Mouse (Mus musculus): ENCODE results near the gene Ddo.

Ddo gene

DNA sequence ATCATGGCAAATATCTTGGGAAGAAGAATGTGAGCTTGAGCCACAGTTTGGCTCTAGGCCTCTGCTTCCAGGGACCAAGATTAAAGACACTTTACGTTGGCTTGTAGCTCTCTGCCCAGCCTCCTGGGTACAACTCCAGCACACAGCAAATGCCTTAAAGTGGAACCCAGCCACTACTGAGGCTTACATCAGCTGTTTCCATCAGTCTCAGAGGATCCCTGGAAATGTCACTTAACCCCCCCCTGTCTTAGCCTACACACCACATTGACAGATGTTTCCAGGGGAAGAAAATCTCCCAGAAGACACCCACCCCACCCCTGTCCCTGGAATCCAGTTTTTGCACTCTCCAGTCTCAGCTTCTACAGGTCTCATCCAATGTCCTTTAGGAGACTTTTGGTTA, 37.1 kb downstream of the Ddo start:
- no peak for DNase-seq

DNA sequence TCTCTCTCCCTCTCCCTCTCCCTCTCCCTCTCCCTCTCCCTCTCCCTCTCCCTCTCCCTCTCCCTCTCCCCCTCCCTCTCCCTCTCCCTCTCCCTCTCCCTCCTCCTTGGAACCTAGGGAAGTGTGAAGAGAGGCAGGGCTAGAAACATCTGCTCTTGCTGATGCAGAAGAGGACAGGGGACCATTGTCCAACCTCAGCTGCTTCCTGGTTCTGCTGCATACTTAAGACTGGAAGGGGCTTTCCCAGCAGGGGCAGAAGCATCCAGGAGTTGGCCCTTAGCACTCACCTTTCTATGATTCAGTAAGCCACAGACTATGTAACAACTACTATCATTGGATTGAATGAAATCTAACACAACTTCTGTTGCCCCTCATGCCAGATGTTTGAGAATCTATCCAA, 38.8 kb downstream of the Ddo start:
- DNase-seq: no peak

DNA sequence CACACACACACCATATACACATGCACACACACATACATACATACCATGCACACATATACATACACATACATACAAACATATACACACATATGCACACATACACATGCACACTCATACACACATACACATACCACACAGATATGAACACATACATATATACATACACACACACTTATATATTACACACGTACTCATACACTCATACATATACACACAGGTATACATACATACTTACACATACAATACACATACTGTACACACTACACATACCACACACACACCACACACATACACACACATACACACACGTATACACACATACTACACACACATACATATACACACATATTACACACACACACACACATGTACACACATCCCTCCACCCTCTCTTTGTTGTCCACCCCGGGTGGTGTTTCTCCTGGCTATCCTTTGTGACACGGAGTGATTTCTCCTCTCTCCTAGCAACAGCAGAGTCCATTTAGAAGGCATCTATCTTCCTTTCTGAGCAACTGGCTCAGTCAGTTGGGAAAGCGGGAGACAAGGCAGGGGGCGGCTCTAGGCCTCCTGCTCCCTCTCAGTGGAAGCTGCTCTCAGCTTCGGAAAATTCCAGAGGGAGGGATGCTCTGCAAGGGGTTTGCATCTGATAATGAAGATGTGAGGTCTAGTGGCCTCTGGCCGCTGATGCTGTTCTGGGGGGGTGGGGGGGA, 42.9 kb downstream of the Ddo start:
- DNase-seq: no peak

DNA sequence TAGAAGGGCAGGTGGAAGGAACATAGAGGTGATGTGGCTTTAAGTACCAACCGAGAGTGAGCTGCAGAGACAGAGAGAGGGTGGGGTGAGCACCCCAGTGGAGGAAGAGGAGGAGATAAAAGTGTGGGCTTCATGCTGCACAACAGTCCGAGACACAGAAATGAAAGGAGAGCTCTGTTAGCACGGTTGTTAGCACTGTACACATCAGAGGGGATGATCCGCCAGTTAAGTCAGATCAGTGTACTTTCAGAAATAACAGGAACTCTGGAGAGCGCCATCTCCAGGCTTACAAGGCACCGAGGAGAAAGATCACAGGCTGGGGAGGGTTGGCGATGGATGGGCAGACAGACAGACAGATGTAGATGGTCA, 43.5 kb downstream of the Ddo start:
- no peak for DNase-seq

DNA sequence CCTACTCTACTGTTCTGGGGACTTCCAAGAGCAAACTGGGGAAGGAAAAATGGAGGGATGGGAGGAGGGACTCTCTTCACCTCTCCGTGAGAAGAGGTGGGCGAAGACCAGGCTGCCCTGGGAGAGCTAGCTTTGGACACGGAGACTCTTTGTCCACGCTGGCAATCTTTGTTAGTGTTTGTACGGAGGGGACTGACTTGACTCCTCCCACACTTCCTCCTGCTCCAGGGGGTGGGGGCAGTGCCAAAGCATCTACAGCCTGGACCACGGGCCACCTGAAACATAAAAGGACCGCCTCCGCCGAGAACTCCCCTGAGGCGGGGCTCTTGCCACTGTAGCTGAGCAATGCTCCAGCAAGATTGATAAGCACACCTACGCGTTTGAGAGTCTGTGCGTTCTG, 44.3 kb downstream of the Ddo start:
- peak; percentile 9 for DNase-seq

DNA sequence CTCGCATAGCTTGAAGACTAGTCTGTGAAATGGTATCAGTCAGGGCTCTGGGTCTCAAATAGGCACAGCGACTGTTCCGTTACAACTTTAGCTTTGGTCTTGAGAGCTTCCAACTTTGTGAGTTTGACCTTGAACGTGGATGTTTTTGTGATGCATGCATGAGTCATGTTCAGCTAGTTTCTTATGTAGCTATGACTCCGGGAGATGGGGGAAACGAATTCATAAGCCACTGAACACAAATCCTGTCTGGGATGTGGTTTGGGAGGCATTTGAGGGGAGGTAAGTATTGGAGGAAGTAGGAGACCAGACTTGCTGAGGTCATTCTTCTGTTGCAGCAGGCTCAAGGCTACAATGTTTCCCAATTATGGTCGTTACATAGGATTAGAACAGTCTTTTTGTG, 46.1 kb downstream of the Ddo start:
- DNase-seq: no peak

DNA sequence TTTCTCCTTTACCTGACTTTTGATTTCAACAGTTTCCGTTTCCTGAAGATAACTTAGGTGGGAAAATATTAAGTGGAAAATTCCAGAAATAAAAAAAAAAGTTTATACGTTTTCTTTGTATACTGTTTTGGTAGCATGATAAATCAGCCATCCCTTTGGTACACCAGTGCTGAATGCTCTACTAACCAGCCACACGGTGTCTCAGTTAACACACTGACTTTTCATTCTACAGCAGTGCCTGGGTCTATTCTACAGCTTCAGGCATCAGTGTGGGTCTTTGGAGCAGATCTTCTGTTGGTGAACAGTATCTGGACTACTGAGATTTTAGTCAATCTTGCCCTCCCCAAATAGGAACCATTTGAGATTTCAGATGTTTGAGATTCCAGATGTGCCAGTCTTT, 48.7 kb downstream of the Ddo start:
- DNase-seq: no peak

DNA sequence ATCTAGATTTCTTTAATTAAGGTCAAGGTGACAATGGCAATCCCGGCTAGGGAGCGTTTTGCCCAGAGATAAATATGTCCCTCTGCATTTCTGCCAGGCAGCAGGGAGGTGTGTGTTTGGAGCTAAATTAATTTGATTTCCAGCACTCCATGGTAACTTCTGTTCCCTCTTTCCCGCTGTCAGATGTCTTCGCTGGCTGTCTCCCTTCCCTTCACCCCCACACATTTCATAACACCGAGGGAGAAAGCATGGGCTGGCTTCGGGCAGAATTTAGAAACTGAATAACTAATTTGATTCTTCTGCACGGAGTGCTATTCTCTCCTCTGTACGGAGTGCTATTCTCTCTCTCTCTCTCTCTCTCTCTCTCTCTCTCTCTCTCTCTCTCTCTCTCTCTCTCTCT, 52.7 kb downstream of the Ddo start:
- peak; percentile 16 for DNase-seq

DNA sequence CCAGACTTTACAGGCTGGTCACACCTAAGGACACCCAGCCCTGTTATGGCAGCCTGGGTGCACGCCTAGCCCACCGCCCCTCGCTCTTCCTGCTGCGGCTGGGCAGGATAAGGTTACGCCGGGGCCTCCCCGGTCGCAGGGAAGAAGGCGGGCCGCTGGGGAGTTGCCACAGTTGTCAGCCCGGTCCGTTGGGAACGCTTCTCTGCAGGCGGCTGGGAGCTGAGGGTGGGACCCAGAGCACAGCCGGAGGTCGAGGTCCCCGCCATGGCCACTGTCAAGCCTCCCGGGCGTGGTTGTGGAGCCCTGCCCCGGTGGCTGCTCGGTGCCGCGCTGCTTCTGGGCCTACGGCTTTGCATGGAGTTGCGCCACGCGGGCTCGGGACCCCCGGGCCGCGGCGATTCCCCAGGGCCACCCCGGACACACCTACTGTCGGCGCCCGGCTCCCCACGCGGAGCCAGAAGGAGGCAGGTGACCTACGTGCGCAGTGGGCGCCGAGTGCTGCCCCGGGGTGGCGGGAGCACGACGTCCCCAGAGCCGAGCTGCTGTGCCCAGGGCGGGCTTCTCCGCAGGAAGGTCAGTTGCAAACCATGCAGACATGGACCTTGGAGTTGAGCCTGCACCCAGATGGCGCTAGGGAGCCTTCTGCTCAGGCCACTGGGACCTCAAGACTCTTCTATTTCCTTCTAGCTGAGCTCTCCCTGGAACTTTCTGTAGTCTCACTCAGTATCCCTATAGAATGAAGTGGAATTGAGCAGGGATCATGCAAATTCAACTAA, 53.5 kb downstream of the Ddo start, which contains the start of gene Mettl24:
Gene Mettl24 (plus strand): TSS at position 191 of the 776 bp plus-strand sequence.
- peak; percentile 93 for DNase-seq

DNA sequence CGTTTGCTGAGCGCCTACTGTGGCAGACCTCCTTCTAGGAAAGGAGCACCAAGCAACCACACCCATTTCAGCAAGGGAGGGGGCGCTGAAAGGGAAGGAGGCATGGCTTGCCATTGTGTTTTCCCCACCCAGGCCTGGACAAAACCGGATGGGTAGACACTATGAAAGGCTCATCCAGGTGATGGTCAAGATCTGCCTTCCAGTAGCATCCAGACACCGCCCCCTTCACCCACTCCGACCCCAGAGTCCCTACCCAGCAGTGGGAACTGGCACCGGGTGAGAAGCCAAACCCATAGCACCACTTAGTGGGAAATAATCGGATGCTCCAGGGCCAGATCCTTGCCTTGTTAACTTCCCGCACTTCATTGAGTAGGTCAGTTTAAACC, 54.0 kb downstream of the Ddo start:
- DNase-seq: no peak

DNA sequence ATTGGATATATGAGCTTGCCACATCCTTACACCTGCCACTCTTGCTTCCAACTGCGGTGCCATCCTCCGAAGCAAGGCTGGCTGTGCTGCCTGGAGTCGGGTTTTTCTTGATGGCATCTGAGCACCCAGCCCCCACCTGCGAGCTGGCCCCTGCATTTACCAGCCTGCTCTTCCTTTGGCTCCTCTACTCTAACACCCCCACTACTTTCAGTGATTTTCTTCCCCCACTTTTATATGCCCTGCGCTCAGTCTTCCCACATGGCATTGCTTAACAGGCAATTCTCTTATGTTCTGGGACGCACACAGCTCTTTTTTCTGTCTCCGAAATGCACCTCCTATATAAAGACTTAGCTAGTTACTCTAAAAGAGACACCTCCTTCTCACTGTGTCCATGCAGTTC, 54.5 kb downstream of the Ddo start:
- DNase-seq: no peak

DNA sequence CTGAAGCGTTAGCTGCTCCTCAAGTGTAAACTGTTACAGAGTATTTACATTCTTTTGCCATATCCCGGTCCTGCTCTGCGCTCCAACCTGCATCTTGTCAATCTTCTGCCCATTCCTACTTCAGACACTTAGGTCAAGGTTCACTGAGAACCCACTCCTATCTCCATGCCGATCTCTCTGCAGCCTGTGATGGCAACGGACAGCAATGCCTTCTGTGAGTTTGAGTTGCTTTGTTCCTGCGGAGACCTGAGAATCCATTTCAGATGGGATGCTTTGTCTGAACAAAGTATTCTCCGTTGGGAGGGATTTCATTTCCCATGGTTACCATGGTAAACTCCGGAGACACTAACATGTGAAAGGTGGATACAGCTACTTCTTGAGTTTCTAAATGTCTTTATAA, 55.8 kb downstream of the Ddo start:
- DNase-seq: no peak

DNA sequence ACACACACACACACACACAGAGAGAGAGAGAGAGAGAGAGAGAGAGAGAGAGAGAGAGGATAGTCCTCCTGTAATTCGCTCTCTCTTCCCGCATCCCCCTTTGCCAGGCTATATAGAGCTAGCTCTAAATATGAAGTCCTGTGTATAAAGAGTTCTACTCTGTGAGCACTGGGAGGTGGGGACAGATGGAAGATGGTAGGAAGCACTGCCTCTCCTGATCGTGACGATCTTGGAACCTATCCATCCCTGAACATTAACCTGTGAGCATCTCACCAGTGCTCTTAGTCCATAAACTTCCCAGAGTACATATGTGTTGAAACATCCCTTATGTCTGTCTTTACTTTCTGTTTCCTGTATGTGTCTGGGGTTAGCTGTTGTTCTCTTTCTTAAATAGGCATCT, 57.2 kb downstream of the Ddo start:
- DNase-seq: no peak

DNA sequence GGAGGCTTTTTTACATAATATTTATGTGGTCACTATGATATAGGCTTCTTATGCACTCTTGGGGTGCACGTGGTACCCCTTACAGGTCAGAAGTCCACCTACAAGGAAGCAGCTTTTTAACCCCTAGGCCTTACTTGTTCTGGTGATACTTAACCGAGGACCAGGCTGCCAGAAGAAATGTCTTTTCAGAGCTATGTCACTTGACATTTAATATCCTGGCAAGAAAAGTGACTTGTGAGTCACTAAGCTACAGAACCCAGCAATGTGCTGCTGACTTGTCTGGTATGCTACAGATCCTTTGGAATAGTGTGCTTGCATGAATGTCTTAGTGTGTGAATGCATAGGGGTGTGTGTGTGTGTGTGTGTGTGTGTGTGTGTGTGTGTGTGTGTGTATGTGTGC, 57.6 kb downstream of the Ddo start:
- DNase-seq: no peak

DNA sequence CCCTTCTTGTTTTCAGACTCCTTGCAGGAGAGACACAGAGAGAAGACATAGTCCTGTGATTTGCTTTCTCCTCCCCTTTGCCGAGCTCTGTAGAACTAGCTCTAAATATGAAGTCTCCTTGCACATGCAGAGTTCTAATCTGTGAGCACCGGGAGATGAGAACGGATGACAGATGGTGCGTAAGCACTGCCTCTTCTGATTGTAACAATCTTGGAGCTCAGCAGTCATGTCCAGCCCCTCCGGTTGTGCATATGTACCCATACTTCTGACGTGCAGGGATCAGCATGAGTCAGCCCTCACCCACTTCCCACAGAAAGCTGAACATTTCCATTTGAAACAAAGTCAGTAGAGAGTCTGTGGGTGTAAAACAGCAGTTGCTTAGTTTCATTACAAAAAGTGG, 58.5 kb downstream of the Ddo start:
- no peak for DNase-seq

DNA sequence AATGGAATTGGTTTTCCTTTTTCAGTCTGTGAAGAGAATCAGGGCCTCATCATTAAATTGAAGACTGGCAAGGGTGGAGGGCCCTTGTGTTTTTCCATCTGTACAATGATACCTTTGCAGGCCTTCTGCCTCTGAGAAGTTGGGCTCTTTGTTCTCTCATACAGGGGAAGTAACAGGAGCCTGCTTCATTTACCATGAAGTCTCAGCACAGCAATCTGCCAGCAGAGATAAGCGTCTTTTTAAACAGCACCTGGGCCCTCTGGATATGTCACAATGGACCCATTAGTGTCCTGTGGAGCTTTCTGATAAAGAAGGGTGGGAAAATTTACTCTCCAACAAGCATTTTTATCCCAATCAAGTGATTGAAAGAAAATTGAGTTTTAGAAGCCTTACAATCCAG, 59.1 kb downstream of the Ddo start:
- DNase-seq: no peak

DNA sequence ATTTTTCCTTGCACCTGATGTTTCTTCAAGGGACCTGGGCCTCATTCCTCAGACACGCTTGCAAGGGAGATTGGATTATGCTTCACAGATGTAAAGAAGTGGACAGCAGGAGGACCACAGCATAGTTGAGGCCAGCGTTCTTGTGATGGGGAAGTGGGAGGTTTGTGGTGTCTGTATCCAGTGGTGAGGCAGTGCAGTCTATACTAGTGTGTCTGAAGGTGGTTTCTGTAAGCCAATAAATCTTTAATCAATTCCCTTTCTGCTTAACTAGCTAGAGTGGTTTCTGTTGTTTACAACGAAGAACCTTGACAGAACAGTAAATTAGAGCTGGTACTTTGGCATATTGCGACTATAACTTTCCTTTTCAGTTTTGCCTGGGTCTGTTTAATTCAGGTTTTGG, 68.8 kb downstream of the Ddo start:
- no peak for DNase-seq

DNA sequence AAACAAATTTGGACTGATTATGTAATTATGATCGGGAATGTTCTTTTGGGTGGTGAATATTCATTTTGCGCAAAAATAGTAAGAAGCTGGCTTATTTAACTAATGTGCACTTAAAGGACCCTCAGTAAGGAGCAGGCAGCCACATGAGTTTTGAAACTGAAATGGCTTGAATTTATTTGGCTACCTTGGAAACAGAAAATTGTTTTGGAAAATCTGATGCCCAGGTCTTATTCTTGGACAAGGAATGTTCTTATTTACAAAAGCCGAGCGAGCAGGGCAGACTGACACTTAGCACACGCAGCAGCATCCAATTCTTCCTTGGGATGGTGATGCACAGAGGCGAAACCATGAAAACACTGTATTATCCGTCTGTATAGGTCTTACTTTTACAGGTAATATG, 81.3 kb downstream of the Ddo start:
- DNase-seq: peak; percentile 42

DNA sequence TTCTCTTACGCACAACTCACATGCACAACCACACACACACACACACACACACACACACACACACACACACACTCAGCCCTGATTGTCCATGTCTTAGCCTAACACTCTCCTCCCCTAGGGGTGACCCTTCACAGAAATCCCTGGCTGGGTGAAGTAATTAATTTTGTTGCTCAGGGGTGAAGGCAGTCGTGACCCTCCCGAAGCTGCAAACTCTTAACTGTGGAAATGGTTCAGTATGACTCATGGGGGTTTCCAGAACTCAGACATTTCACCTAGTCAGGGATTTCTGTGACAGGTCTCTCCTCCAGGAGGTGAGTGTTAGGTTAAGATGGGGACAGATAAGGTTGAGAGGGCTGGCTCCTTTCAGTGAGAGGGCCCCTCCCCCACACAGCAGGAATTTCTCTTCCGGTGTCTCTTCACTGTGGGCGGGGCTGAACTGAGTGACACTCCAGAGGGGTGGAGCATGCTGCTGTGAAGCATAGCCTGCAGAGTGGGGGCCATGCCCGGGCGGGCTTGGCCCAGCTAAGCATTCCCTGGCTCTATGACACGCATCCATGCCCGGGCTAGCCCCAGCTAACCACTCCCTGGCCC, 83.3 kb downstream of the Ddo start:
- peak; percentile 66 for DNase-seq

DNA sequence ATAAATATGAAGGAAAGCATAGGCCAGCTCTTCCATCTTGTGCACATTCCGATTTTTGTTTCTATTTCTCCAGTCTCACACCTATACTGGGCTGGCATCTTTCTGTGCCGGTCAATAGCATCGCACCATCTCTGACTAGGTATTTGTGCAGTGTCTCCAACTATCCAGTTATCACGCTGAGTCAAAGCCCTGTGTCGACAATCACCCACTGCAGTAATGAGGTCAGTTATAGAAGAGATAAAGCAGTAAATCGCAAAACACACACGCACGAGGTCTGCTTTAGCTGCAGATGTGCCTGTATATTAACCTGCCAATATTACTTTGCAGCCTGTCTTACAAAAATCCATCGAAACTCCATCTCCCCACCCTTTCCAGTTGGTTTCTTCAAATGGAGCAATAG, 84.0 kb downstream of the Ddo start:
- no peak for DNase-seq

DNA sequence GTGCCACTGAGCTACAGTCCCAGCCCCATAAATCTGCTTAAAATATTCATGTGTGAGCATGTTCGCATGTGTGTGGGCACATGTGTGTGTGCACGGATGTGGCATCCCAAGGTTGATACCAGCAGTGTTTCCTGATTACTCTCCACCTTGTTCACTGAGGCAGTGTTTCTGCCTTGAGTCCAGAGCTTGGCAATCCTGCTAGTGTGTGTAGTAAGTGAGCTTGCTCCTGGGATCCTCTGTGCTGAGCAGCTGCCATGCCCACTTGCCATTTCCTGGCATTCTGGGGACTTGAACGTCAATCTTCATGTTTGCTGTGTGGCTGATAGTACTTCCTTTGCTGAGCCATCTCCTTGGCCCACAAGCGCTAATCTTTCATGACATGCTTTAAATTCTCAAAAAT, 85.3 kb downstream of the Ddo start:
- peak; percentile 59 for DNase-seq

DNA sequence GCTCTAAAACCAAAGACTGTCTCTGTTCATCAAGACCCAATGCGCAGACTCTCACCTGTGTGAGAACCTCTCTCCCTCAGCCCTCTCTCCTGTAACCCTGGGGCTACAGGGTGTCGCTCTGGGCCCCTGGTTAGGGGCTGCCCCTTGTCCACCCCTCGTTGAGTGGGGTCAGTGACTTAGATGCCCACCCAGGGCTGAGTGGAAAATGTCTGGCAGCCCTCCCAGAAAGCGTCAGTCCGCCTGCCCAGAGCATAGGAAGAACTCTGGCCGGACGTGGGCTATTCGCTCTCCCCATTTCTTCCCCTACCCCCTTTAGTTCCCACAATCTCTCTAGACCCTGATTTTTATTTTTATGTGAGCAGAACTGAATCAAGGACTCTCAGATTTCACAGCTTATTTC, 86.5 kb downstream of the Ddo start:
- no peak for DNase-seq

DNA sequence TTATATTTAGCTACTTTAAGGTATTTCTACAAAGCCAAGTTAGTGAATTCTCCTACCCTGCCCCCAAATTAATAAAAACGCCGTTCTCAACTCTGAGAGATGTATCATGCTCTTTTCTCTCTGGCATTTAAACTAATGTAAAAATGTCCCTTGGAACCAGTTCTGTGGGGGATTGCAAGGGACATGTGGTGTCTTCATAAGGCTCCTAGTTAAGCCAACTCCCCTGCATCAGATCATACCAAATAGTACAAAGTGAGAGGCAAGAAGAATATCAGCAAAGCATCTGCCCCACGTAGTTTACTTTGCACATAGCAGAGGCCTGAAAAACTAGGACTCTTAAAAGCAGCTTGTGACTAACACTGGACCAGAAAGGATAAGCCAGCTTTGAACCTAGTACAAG, 86.9 kb downstream of the Ddo start:
- DNase-seq: no peak

DNA sequence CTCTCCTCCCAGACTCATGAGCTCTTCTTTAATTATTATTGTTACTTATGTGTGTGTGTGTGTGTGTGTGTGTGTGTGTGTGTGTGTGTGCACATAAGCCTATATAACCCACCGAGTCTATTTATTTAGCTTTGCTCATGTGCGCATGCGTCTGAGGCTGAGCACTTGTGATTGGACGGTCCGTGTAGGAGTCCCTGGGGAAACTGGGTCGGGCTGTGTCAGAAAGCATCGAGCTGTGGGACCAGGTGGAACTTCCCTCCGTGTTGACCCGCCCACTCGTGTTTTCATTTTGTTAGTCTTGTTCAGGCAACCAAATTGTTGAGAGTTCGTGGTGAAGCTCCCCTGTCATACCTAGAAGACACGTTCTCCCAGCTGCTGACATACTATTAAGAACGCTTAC, 88.6 kb downstream of the Ddo start:
- no peak for DNase-seq

DNA sequence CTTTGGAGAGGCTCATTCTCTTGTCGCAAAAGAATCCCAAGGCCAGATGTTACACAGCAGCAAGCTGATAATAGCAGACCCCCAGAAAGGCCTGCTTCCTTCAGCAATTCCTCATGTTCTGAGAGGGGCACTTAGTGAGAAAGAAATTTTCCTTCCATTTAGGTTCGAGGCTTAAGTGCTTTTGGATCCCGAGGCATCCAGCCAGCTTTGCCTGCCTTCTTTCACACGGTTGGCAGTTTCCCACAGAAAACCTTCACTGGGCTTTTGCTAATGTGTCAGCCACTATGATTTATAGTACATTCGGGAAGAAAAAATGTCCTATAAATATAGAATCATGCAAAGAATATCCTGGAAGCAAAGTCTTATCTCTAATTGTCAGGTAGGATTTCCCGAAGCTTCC, 89.3 kb downstream of the Ddo start:
- DNase-seq: no peak

Data from lung, postnatal 10 days (tissue).